Mouse (Mus musculus): Measurements from ENCODE around the gene Rtca. TPM values are rescaled to one million over a fixed set of nuclear protein-coding genes. Genes with fewer than 3 reads are reported as not detected.

Rtca gene
- total RNA-seq, 1 experiment from 2014 or later: 32.6 TPM

Other genes starting within 250 kb of the Rtca start
- 35.3 and 44.7 TPM in 2 replicates for gene Cdc14a, start 84.2 kb downstream of the Rtca start, total RNA-seq (2017)
- gene Dbt, start 4.9 kb upstream of the Rtca start, total RNA-seq (2017): 15.2 and 17.0 TPM in 2 replicates
- 0.55 and 1.2 TPM in 2 replicates for gene Lrrc39, start 54.8 kb upstream of the Rtca start, total RNA-seq (2017)
- 34.1 and 43.9 TPM in 2 replicates for gene Sass6, start 86.8 kb upstream of the Rtca start, total RNA-seq (2017)
- 53.8 and 54.4 TPM in 2 replicates for gene Trmt13, start 106.4 kb upstream of the Rtca start, total RNA-seq (2017)
- 76.5 and 92.3 TPM in 2 replicates for gene Mfsd14a, start 154.5 kb upstream of the Rtca start, total RNA-seq (2017)
- gene Gm43191, start 173.1 kb upstream of the Rtca start, total RNA-seq (2017): not detected in 2 replicates
- gene Slc35a3, start 204.6 kb upstream of the Rtca start, total RNA-seq (2017): 48.4 and 57.3 TPM in 2 replicates

Measured in hematopoietic stem cell, adult 5-6 weeks (primary cell).